Mouse (Mus musculus): ENCODE measurements at regions not wholly inside any gene's neighbourhood (a gene's known extent, or its start where the extent isn't known, plus 50 kb on each side); places are given as distances from the start of the nearest gene placed in this dataset.

GRCm38 (mm10) chr16:95794876-95795275 is 93.0 kb downstream of the Ets2 start:
- H3K9ac ChIP-seq (ENCODE audit: low read length), result no peak overlapping the region
- no peak overlapping the region for H3K4me3 ChIP-seq (ENCODE audit: control insufficient read depth in 1 of 2, insufficient read depth in 1 of 2, low read depth in 1 of 2, low read length in 2 of 2)
- no peaks in the 10 kb centered on the region for H3K36me3 ChIP-seq (ENCODE audit: control insufficient read depth, insufficient read depth, low read length)
- no peak overlapping the region for H3K27ac ChIP-seq (replicated peaks in 1 of 2; ENCODE audit: control insufficient read depth in 1 of 2, insufficient read depth in 1 of 2, low read depth in 2 of 2, low read length in 2 of 2)
- ATAC-seq (ENCODE audit: insufficient number of reproducible peaks, insufficient read depth, low FRiP score, low read depth), result no peak
- no peaks in the 10 kb centered on the region for H3K9me3 ChIP-seq (ENCODE audit: control insufficient read depth, low read length)
- no peak overlapping the region for H3K4me2 ChIP-seq (ENCODE audit: low read length)
- 0 out of 4 replicates have a peak, but pooled peaks cover 0 to 5% of the 10 kb centered on the region in 2 experiments for H3K4me1 ChIP-seq (ENCODE audit: control insufficient read depth in 2 of 2, insufficient read depth in 2 of 2, low read length in 2 of 2)
- no peaks in the 10 kb centered on the region for H3K27me3 ChIP-seq (ENCODE audit: control insufficient read depth, insufficient read depth, low read length)
- 78% methylated on average over 8 of the region's 8 CpGs for WGBS

DNA sequence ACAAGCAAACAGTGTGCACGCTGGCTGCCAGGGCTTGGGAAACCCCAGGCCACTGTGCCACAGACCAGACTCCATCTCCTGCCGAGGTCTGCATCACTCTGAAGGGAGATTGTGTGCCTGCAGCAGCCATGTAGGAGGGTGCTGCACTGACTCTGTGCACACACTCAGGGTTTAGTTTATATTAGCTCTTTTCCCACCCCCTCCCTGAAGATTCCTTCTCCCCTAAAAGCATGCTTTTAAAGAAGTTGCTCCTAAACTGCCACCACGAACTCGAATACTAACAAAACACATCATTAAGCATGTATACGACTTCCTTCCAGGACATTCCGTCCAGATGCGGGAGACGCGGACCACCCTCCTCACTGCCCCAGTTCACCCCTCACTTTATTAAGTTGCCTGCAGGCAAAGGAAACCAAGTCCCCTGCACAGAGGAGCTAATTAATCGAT is 92.4 kb downstream of the Ets2 start:
- Histone ChIP-seq H3K4me1 (ENCODE audit: control insufficient read depth in 2 of 2, insufficient read depth in 2 of 2, low read length in 2 of 2) (0 out of 4 replicates have a peak, but pooled peaks cover 0 to 5% of the 10 kb centered on the region in 2 experiments), H3K9me3 (ENCODE audit: control insufficient read depth, low read length) (no peaks in the 10 kb centered on the region), H3K4me3 (ENCODE audit: control insufficient read depth in 1 of 2, insufficient read depth in 1 of 2, low read depth in 1 of 2, low read length in 2 of 2) (no peak overlapping the region), H3K36me3 (ENCODE audit: control insufficient read depth, insufficient read depth, low read length) (no peaks in the 10 kb centered on the region), H3K9ac (ENCODE audit: low read length) (no peak overlapping the region), H3K27ac (replicated peaks in 1 of 2; ENCODE audit: control insufficient read depth in 1 of 2, insufficient read depth in 1 of 2, low read depth in 2 of 2, low read length in 2 of 2) (no peak overlapping the region), H3K4me2 (ENCODE audit: low read length) (no peak overlapping the region), H3K27me3 (ENCODE audit: control insufficient read depth, insufficient read depth, low read length) (no peaks in the 10 kb centered on the region)
- no peak for ATAC-seq (ENCODE audit: insufficient number of reproducible peaks, insufficient read depth, low FRiP score, low read depth)
- WGBS, result 71% methylated on average over 10 of the region's 10 CpGs

- Histone ChIP-seq H3K27me3 (ENCODE audit: control insufficient read depth, insufficient read depth, low read length) (no peaks in the 10 kb centered on the region), H3K9ac (ENCODE audit: low read length) (no peak overlapping the region), H3K27ac (replicated peaks in 1 of 2; ENCODE audit: control insufficient read depth in 1 of 2, insufficient read depth in 1 of 2, low read depth in 2 of 2, low read length in 2 of 2) (no peak overlapping the region), H3K4me2 (ENCODE audit: low read length) (no peak overlapping the region), H3K4me1 (ENCODE audit: control insufficient read depth in 2 of 2, insufficient read depth in 2 of 2, low read length in 2 of 2) (no peaks in the 10 kb centered on the region), H3K36me3 (ENCODE audit: control insufficient read depth, insufficient read depth, low read length) (no peaks in the 10 kb centered on the region), H3K9me3 (ENCODE audit: control insufficient read depth, low read length) (no peaks in the 10 kb centered on the region), H3K4me3 (ENCODE audit: control insufficient read depth in 1 of 2, insufficient read depth in 1 of 2, low read depth in 1 of 2, low read length in 2 of 2) (no peak overlapping the region)
- no peak for ATAC-seq (ENCODE audit: insufficient number of reproducible peaks, insufficient read depth, low FRiP score, low read depth)
- WGBS, result 62% methylated on average over 4 of the region's 4 CpGs
These were observed 88.8 kb downstream of the Ets2 start for GRCm38 (mm10) chr16:95790691-95791090.

- no peak overlapping the region for H3K4me2 ChIP-seq (ENCODE audit: low read length)
- ATAC-seq (ENCODE audit: insufficient number of reproducible peaks, insufficient read depth, low FRiP score, low read depth), result no peak
- no peak overlapping the region for H3K27ac ChIP-seq (replicated peaks in 1 of 2; ENCODE audit: control insufficient read depth in 1 of 2, insufficient read depth in 1 of 2, low read depth in 2 of 2, low read length in 2 of 2)
- H3K9me3 ChIP-seq (ENCODE audit: control insufficient read depth, low read length), result no peaks in the 10 kb centered on the region
- no peaks in the 10 kb centered on the region for H3K36me3 ChIP-seq (ENCODE audit: control insufficient read depth, insufficient read depth, low read length)
- no peaks in the 10 kb centered on the region for H3K27me3 ChIP-seq (ENCODE audit: control insufficient read depth, insufficient read depth, low read length)
- no peaks in the 10 kb centered on the region for H3K4me1 ChIP-seq (ENCODE audit: control insufficient read depth in 2 of 2, insufficient read depth in 2 of 2, low read length in 2 of 2)
- H3K9ac ChIP-seq (ENCODE audit: low read length), result no peak overlapping the region
- no peak overlapping the region for H3K4me3 ChIP-seq (ENCODE audit: control insufficient read depth in 1 of 2, insufficient read depth in 1 of 2, low read depth in 1 of 2, low read length in 2 of 2)
These were observed 87.7 kb downstream of the Ets2 start for GRCm38 (mm10) chr16:95789548-95789947.

- H3K36me3 ChIP-seq (ENCODE audit: control insufficient read depth, insufficient read depth, low read length), result no peaks in the 10 kb centered on the region
- H3K4me2 ChIP-seq (ENCODE audit: low read length), result no peak overlapping the region
- H3K27me3 ChIP-seq (ENCODE audit: control insufficient read depth, insufficient read depth, low read length), result no peaks in the 10 kb centered on the region
- H3K4me1 ChIP-seq (ENCODE audit: control insufficient read depth in 2 of 2, insufficient read depth in 2 of 2, low read length in 2 of 2), result no peaks in the 10 kb centered on the region
- no peak overlapping the region for H3K4me3 ChIP-seq (ENCODE audit: control insufficient read depth in 1 of 2, insufficient read depth in 1 of 2, low read depth in 1 of 2, low read length in 2 of 2)
- H3K9me3 ChIP-seq (ENCODE audit: control insufficient read depth, low read length), result no peaks in the 10 kb centered on the region
- ATAC-seq (ENCODE audit: insufficient number of reproducible peaks, insufficient read depth, low FRiP score, low read depth), result no peak
- H3K9ac ChIP-seq (ENCODE audit: low read length), result no peak overlapping the region
- no peak overlapping the region for H3K27ac ChIP-seq (replicated peaks in 1 of 2; ENCODE audit: control insufficient read depth in 1 of 2, insufficient read depth in 1 of 2, low read depth in 2 of 2, low read length in 2 of 2)
- 69% methylated on average over 5 of the region's 5 CpGs for WGBS
These were observed 79.8 kb downstream of the Ets2 start for GRCm38 (mm10) chr16:95781681-95782080.

- H3K27me3 ChIP-seq (ENCODE audit: control insufficient read depth, insufficient read depth, low read length), result no peaks in the 10 kb centered on the region
- no peak overlapping the region for H3K27ac ChIP-seq (replicated peaks in 1 of 2; ENCODE audit: control insufficient read depth in 1 of 2, insufficient read depth in 1 of 2, low read depth in 2 of 2, low read length in 2 of 2)
- no peaks in the 10 kb centered on the region for H3K4me1 ChIP-seq (ENCODE audit: control insufficient read depth in 2 of 2, insufficient read depth in 2 of 2, low read length in 2 of 2)
- H3K4me2 ChIP-seq (ENCODE audit: low read length), result no peak overlapping the region
- no peaks in the 10 kb centered on the region for H3K36me3 ChIP-seq (ENCODE audit: control insufficient read depth, insufficient read depth, low read length)
- WGBS, result 56% methylated on average over 2 of the region's 2 CpGs
- ATAC-seq (ENCODE audit: insufficient number of reproducible peaks, insufficient read depth, low FRiP score, low read depth), result no peak
- H3K9ac ChIP-seq (ENCODE audit: low read length), result no peak overlapping the region
- H3K9me3 ChIP-seq (ENCODE audit: control insufficient read depth, low read length), result no peaks in the 10 kb centered on the region
- no peak overlapping the region for H3K4me3 ChIP-seq (ENCODE audit: control insufficient read depth in 1 of 2, insufficient read depth in 1 of 2, low read depth in 1 of 2, low read length in 2 of 2)
These were observed 78.6 kb downstream of the Ets2 start for GRCm38 (mm10) chr16:95780431-95780830.

DNA sequence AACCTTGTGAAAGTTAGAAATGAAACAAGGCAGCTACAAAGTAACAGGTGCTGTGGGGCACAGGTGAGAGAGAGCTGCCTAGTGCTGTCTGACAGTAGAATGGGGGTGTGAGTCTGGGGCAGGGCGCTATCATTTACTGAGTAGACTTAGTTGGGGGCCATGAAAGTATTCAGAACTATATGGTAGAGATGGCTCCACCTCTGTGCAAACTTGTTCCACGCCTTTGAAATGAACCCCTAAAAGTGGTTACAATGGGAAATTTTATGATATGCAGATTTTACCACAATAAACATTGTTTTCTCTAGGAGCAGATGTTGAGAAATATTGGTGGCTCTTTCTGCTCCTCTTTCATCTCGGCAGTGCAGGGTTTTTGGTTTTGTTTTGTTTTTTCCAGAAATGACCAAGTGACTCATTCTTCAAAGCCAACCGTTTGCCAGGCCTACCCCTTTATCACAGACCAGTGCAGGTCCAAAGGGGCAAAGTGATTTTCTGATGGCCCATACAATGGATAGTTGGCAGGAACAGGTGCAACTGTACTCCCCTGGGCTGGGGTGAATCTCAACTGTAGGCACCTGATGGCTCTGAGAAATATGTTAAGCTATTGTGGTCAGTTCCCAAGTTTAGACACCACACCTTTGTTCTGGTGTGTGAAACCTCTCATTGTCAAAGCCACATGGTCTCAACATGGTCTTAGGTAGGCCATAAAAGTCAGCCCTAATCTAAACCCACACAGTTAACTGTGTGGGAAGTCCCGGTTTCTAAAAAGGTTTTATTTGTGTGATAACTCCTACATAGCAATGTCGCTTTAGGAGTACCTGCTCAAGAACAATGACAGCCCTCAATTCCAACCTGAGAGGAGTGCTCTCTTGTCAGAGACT is 77.2 kb downstream of the Ets2 start:
- no peak overlapping the region for H3K9ac ChIP-seq (ENCODE audit: low read length)
- ATAC-seq (ENCODE audit: insufficient number of reproducible peaks, insufficient read depth, low FRiP score, low read depth), result no peak
- no peak overlapping the region for H3K4me2 ChIP-seq (ENCODE audit: low read length)
- no peaks in the 10 kb centered on the region for H3K4me1 ChIP-seq (ENCODE audit: control insufficient read depth in 2 of 2, insufficient read depth in 2 of 2, low read length in 2 of 2)
- no peaks in the 10 kb centered on the region for H3K36me3 ChIP-seq (ENCODE audit: control insufficient read depth, insufficient read depth, low read length)
- H3K27me3 ChIP-seq (ENCODE audit: control insufficient read depth, insufficient read depth, low read length), result no peaks in the 10 kb centered on the region
- no peak overlapping the region for H3K27ac ChIP-seq (replicated peaks in 1 of 2; ENCODE audit: control insufficient read depth in 1 of 2, insufficient read depth in 1 of 2, low read depth in 2 of 2, low read length in 2 of 2)
- H3K9me3 ChIP-seq (ENCODE audit: control insufficient read depth, low read length), result no peaks in the 10 kb centered on the region
- 77% methylated on average over 6 of the region's 6 CpGs for WGBS
- H3K4me3 ChIP-seq (ENCODE audit: control insufficient read depth in 1 of 2, insufficient read depth in 1 of 2, low read depth in 1 of 2, low read length in 2 of 2), result no peak overlapping the region

GRCm38 (mm10) chr16:95778173-95778572 is 76.3 kb downstream of the Ets2 start:
- Histone ChIP-seq H3K36me3 (ENCODE audit: control insufficient read depth, insufficient read depth, low read length) (no peaks in the 10 kb centered on the region), H3K4me2 (ENCODE audit: low read length) (no peak overlapping the region), H3K27me3 (ENCODE audit: control insufficient read depth, insufficient read depth, low read length) (0 out of 2 replicates have a peak, but pooled peaks cover 2% of the 10 kb centered on the region), H3K9me3 (ENCODE audit: control insufficient read depth, low read length) (no peaks in the 10 kb centered on the region), H3K27ac (replicated peaks in 1 of 2; ENCODE audit: control insufficient read depth in 1 of 2, insufficient read depth in 1 of 2, low read depth in 2 of 2, low read length in 2 of 2) (no peak overlapping the region), H3K9ac (ENCODE audit: low read length) (no peak overlapping the region), H3K4me3 (ENCODE audit: control insufficient read depth in 1 of 2, insufficient read depth in 1 of 2, low read depth in 1 of 2, low read length in 2 of 2) (no peak overlapping the region), H3K4me1 (ENCODE audit: control insufficient read depth in 2 of 2, insufficient read depth in 2 of 2, low read length in 2 of 2) (no peaks in the 10 kb centered on the region)
- WGBS, result 71% methylated on average over 4 of the region's 4 CpGs
- ATAC-seq (ENCODE audit: insufficient number of reproducible peaks, insufficient read depth, low FRiP score, low read depth), result no peak

All from heart, embryonic 14.5 days (tissue).